Mouse (Mus musculus): ENCODE measurements at regions not wholly inside any gene's neighbourhood (a gene's known extent, or its start where the extent isn't known, plus 50 kb on each side); places are given as distances from the start of the nearest gene placed in this dataset.

GRCm38 (mm10) chr5:118426673-118427072 is 133.8 kb upstream of the Med13l start:
- CTCF ChIA-PET: no interaction called here
- POLR2A ChIA-PET: interaction anchor here (0.8 to 2.6 kb wide), 6 partner anchors 8 to 124 kb away, joined by 3 to 21 read pairs (median 4); no protein-coding TSS in a partner anchor

GRCm38 (mm10) chr5:118428323-118429095 is 132.0 kb upstream of the Med13l start:
- ChIA-PET POLR2A (interaction anchor here (0.6 to 1.6 kb wide), 7 partner anchors 17 to 133 kb away, joined by 3 to 6 read pairs (median 4); no protein-coding TSS in a partner anchor), CTCF (interaction anchor here in 3 of 4 experiments (0.6 to 0.7 kb wide), 4 partner anchors 117 to 824 kb away, joined by 3 to 9 read pairs (median 5); no protein-coding TSS in a partner anchor)

GRCm38 (mm10) chr5:118433599-118433998 is 126.9 kb upstream of the Med13l start:
- ChIA-PET POLR2A (interaction anchor here in 3 of 4 experiments (0.5 to 7.1 kb wide), 14 partner anchors 8 to 204 kb away, joined by 3 to 380 read pairs (median 42); no protein-coding TSS in a partner anchor), CTCF (interaction anchor here (0.6 to 2.4 kb wide), 6 partner anchors 15 to 122 kb away, joined by 3 to 9 read pairs (median 3); no protein-coding TSS in a partner anchor)

GRCm38 (mm10) chr5:118434718-118435555 is 125.5 kb upstream of the Med13l start:
- ChIA-PET POLR2A (interaction anchor here (0.5 to 7.1 kb wide), 155 partner anchors 9 to 1764 kb away, joined by 3 to 380 read pairs (median 4); partner anchors contain the start of gene Tbx3 (in 2 of the 4)), CTCF (interaction anchor here (0.5 to 3.2 kb wide), 30 partner anchors 9 to 1581 kb away, joined by 3 to 20 read pairs (median 4); no protein-coding TSS in a partner anchor)

GRCm38 (mm10) chr5:118435556-118435950 is 124.9 kb upstream of the Med13l start:
- POLR2A ChIA-PET: interaction anchor here (0.6 to 7.1 kb wide), 141 partner anchors 10 to 1764 kb away, joined by 3 to 380 read pairs (median 4); partner anchors contain the start of gene Tbx3 (in 2 of the 4)
- CTCF ChIA-PET: interaction anchor here (0.5 to 3.2 kb wide), 26 partner anchors 10 to 1580 kb away, joined by 3 to 20 read pairs (median 4); no protein-coding TSS in a partner anchor

GRCm38 (mm10) chr5:118436035-118436434 is 124.4 kb upstream of the Med13l start:
- ChIA-PET POLR2A (interaction anchor here (0.6 to 7.1 kb wide), 109 partner anchors 10 to 1277 kb away, joined by 3 to 380 read pairs (median 6); partner anchors contain the start of gene Tbx3 (in 2 of the 4)), CTCF (interaction anchor here (0.5 to 3.2 kb wide), 17 partner anchors 9 to 1579 kb away, joined by 3 to 20 read pairs (median 4); no protein-coding TSS in a partner anchor)

GRCm38 (mm10) chr5:118436474-118437306 is 123.8 kb upstream of the Med13l start:
- CTCF ChIA-PET: interaction anchor here (0.5 to 3.2 kb wide), 15 partner anchors 9 to 1898 kb away, joined by 3 to 20 read pairs (median 4); no protein-coding TSS in a partner anchor
- POLR2A ChIA-PET: interaction anchor here (0.5 to 7.1 kb wide), 69 partner anchors 9 to 1858 kb away, joined by 3 to 380 read pairs (median 7); partner anchors contain the start of gene Tbx3 (in 1 of the 4)

- ChIA-PET POLR2A (interaction anchor here (0.5 to 7.1 kb wide), 44 partner anchors 9 to 1859 kb away, joined by 3 to 380 read pairs (median 6); partner anchors contain the start of gene Tbx3 (in 1 of the 4)), CTCF (interaction anchor here in 2 of 4 experiments (0.6 to 3.2 kb wide), 7 partner anchors 8 to 168 kb away, joined by 3 to 20 read pairs (median 4); no protein-coding TSS in a partner anchor)
Observed at GRCm38 (mm10) chr5:118437307-118437610, 123.2 kb upstream of the Med13l start.

GRCm38 (mm10) chr5:118438016-118438415 is 122.5 kb upstream of the Med13l start:
- CTCF ChIA-PET: interaction anchor here in 2 of 4 experiments (0.5 to 1.3 kb wide), 3 partner anchors 8 to 47 kb away, joined by 3 to 6 read pairs (median 4); no protein-coding TSS in a partner anchor
- POLR2A ChIA-PET: interaction anchor here (0.6 to 7.1 kb wide), 22 partner anchors 8 to 1243 kb away, joined by 3 to 380 read pairs (median 28); no protein-coding TSS in a partner anchor

GRCm38 (mm10) chr5:118444538-118445251 is 115.8 kb upstream of the Med13l start:
- ChIA-PET CTCF (interaction anchor here (0.6 to 2.3 kb wide), 8 partner anchors 9 to 126 kb away, joined by 3 to 20 read pairs (median 6); no protein-coding TSS in a partner anchor), POLR2A (interaction anchor here (0.6 to 10.7 kb wide), 39 partner anchors 8 to 1265 kb away, joined by 3 to 380 read pairs (median 6); no protein-coding TSS in a partner anchor)

GRCm38 (mm10) chr5:118445252-118445987 is 115.1 kb upstream of the Med13l start:
- CTCF ChIA-PET: interaction anchor here (0.5 to 2.3 kb wide), 16 partner anchors 8 to 110 kb away, joined by 3 to 20 read pairs (median 4); no protein-coding TSS in a partner anchor
- POLR2A ChIA-PET: interaction anchor here (0.6 to 10.7 kb wide), 58 partner anchors 8 to 1643 kb away, joined by 3 to 380 read pairs (median 4); no protein-coding TSS in a partner anchor

- ChIA-PET POLR2A (interaction anchor here (0.6 to 10.7 kb wide), 54 partner anchors 8 to 1642 kb away, joined by 3 to 380 read pairs (median 5); no protein-coding TSS in a partner anchor), CTCF (interaction anchor here in 3 of 4 experiments (0.5 to 2.3 kb wide), 14 partner anchors 8 to 177 kb away, joined by 3 to 20 read pairs (median 4); no protein-coding TSS in a partner anchor)
Observed at GRCm38 (mm10) chr5:118445988-118446280, 114.5 kb upstream of the Med13l start.

- POLR2A ChIA-PET: interaction anchor here (0.6 to 10.7 kb wide), 32 partner anchors 8 to 1260 kb away, joined by 3 to 380 read pairs (median 6); no protein-coding TSS in a partner anchor
- CTCF ChIA-PET: interaction anchor here in 2 of 4 experiments (0.6 to 1.4 kb wide), 5 partner anchors 9 to 178 kb away, joined by 3 to 5 read pairs (median 3); no protein-coding TSS in a partner anchor
Observed at GRCm38 (mm10) chr5:118446878-118447277, 113.6 kb upstream of the Med13l start.

GRCm38 (mm10) chr5:118447366-118447765 is 113.1 kb upstream of the Med13l start:
- POLR2A ChIA-PET: interaction anchor here (0.6 to 10.7 kb wide), 26 partner anchors 11 to 1259 kb away, joined by 3 to 380 read pairs (median 6); no protein-coding TSS in a partner anchor
- CTCF ChIA-PET: interaction anchor here in 2 of 4 experiments (0.6 to 1.4 kb wide), 4 partner anchors 8 to 178 kb away, joined by 3 to 5 read pairs (median 4); no protein-coding TSS in a partner anchor

GRCm38 (mm10) chr5:118448884-118449515 is 111.5 kb upstream of the Med13l start:
- ChIA-PET POLR2A (interaction anchor here (0.5 to 10.7 kb wide), 63 partner anchors 8 to 1261 kb away, joined by 3 to 380 read pairs (median 4); partner anchors contain the start of gene 2410131K14Rik (in 1 of the 4)), CTCF (interaction anchor here (0.6 to 2.1 kb wide), 9 partner anchors 10 to 1608 kb away, joined by 3 to 10 read pairs (median 4); no protein-coding TSS in a partner anchor)
